Mouse (Mus musculus): ENCODE measurements around the gene Slc48a1.

Slc48a1 gene

DNA sequence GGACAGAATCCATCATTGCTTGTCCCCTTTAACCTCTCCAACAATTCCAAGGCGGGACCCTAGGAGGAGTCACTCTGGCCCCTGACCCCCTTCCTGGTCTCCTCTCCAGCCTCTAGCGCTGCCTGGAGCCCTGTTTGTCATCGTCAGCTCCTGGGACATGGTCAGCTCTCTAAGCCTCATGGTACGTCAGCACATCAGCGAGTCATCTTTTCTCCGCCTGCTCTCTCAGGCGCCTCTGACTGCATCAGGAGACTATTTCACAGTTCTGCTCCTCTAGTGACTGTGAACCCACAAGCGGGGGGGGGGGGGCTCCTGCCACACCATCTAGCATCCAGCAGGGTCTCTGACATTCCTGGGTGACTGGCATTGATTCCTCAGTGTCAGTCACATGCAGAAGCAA lies 23.0 kb upstream of the Slc48a1 start:
- DNase-seq: no peak

DNA sequence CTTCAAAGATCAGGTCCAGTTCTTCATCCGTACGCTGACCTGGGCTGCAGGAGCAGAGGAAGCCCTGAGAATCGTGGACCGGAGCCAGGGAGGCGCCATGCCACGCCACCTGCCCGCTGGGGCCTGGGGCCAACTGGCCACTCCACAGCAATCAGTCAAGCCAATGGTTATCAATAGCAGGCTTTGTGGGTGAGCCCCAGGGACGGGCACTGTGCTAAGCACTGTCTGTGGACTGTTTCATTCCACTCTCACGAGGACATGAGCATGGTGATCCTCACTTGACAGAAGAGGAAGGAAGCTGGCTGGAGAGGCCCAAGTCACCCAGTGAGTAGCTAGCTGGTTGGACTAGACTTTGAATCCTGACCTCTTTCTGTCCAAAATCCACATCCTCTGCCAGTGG lies 18.3 kb upstream of the Slc48a1 start:
- no peak for DNase-seq

DNA sequence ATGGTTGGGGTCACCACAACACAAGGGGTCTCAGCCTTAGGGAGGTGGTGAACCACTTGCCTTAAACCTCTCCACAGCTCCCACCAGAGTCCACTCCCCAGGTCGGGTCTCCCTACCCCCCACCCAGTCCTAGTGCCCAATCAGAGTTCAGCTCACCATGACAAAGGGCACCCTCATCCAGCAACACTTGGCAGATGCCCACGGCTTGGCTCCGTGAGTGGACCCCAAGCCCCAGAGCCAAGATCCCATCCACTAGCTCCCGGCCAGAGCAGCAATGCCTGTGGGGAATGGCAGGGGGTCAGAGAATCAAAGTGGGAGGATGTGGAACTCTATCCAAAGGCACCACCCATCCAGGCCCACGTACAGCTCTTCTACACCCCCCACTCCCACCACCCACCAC lies 17.4 kb upstream of the Slc48a1 start:
- DNase-seq: no peak

DNA sequence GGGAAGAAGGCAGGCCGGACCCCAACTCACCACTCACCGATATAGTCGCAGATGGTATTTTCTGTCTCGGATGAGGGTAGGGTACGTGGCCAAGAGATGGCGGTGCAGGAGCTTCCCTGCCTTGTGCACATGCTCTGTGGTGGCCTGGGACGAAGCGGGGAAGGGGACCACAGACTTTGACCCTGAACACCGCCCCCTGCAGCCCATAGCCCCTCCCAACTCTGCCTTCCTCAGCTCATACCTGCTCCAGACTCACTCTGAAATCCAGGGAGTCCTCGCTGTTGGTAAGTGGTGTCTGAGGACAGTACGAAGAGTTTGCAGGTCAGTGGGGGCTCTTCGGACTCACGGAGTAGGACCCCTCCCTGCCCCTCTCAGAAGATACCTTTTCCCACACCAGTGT lies 16.9 kb upstream of the Slc48a1 start:
- DNase-seq: no peak

DNA sequence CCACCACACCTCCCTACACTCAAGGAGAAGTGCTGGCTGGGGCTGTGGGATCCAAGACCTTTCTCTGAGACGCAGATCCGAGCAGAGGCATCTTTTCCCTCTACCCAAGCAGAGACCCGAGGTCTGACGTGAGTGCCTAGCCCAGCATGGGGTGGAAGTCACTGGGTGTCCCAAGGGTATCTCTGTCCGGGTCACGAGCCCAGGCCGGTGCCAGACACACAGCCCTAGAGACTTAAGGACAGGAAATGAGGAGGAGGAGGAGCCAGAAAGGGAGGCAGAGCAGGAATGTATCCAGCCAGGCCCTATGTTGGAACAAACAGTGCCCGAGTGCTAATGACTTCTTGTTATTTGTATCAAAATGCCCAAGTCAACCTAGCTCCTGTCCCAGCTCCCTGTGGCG lies 15.6 kb upstream of the Slc48a1 start:
- peak; percentile 91 for DNase-seq

DNA sequence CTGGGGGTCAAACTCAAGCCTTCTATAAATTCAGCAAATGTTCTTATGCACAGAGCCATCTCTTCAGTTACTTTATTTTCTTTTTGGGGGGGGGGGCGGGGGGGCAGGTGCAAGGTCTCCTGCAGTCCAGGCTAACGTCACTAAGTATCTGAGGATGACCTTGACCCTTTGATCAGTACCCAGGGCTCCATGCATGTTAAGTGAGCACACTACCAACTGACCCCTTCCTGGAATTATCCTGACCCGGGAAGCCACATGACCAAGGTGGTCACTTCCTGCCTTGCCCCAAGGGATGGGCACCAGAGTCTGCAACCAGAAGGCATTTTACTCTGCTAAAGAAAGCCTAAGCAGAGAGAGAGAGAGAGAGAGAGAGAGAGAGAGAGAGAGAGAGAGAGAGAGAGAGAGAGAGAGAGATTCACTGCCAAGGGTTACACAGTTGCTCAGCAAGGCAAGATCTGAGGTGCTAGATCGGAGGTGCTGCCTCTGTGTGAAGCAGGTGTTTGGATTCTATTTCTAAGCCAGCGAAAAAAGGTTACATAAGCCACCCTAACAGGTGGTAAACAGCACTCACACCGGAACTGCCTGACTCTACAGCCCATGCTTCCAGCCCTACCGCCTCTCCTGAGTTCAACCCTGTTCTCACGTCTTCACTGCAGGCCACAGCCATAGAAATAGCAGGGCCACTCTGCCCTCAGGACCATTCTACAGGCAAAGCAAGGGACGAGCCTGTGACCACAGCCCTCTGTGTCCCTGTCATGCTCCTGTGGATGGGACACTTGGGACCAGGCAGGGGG lies 14.9 kb upstream of the Slc48a1 start:
- no peak for DNase-seq

DNA sequence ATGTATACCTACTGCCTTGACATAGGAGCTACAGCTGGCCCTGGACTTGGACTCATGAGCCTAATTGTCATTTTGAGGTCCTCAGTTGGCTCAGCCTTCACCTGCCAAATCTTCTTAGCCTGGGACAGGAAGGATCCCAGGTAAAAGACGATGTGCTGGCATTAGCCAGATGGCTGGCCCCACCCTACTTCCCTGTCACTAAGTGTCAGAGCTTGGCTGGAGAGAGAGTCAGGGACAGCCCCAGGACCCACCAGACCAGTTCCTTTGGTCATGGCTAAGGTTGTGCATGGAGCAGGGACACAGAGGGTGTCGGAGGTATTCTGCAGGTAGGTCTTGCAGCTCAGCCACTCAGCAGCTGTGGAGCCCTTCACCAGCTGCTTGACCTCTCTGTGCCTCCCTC lies 13.8 kb upstream of the Slc48a1 start:
- DNase-seq: no peak

DNA sequence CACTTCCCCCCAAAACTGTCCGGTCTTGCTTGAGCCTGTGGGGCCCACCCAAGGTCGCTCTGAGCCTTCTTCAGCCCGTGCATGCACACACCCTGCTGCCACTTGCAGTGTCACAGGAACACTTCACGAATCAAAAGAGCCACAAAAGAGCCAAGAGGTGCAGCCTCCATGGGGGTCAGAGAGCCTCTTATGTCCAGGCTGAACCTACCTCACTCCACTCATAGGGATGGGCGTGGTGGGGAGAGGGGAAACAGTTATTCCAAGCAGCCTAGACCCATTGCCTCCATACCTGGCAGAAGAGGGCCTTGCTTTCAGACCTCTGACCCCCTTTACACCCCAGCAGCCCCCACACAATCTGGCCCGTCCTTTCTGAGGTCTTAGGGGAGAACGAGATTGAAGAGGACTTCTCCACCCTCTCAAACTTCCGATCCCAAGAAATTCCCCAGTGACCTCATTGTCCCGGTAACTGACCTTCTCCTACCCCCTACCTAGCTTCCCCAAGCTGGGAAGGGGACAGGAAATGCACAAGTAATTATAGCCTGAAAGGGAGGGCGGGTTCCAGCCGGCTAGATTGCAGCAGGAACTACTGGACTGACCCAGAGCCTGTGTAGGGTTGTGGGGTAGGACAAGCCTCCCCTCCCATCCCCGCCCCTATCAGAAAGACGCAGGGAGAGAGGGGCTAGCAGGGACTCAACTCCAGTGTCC lies 13.1 kb upstream of the Slc48a1 start:
- DNase-seq: peak; percentile 75

DNA sequence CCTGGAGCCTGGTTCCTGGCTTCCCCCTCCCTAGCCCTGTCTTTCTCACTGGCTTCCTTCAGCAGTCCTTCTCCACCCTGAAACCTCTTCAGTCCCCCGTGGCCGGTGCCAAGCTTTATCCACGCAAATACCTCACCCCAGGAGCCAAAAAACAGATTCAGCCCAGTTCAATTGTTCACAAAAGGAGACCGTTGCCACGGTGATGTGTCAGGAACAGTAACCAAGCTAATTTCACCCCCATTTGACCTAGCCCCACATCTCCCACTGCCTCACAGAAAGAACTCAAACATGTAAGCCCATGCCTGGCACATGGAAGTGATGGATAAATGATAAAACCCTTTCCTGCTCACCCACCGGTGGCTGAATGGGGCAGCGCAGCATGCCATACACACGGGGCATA lies 12.1 kb upstream of the Slc48a1 start:
- DNase-seq: no peak

DNA sequence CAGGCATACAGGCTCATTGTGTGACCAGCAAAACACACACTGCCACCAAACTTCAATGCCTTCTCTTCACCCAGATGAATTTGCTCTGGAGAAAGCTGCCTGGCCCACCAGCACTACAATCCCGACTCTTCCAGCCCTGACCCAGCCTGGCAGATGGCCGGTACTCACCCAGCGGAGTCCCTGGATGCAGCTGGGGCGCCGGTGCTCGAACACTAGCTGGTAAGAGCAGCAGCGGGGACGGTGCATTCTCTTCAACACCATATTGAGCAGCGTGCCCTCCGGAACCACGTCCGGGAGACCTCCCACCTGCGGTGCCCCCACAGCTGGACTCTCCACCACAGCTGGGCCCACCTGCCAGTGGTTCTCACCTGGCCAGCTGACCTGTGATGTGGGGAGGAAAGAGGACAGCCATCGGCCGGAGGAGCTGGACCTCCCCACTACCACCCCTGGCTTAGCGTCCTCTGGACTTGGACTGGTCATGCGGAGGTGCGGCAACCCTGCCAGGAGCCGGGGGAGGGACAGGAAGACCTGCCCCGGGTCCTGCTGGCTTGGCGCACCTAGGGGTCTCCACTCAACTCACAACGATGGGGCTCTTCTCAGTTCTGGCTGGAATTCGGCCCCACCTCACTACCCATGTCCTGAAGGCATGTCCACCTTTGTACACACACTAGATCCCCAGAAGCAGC lies 11.6 kb upstream of the Slc48a1 start:
- peak; percentile 53 for DNase-seq

DNA sequence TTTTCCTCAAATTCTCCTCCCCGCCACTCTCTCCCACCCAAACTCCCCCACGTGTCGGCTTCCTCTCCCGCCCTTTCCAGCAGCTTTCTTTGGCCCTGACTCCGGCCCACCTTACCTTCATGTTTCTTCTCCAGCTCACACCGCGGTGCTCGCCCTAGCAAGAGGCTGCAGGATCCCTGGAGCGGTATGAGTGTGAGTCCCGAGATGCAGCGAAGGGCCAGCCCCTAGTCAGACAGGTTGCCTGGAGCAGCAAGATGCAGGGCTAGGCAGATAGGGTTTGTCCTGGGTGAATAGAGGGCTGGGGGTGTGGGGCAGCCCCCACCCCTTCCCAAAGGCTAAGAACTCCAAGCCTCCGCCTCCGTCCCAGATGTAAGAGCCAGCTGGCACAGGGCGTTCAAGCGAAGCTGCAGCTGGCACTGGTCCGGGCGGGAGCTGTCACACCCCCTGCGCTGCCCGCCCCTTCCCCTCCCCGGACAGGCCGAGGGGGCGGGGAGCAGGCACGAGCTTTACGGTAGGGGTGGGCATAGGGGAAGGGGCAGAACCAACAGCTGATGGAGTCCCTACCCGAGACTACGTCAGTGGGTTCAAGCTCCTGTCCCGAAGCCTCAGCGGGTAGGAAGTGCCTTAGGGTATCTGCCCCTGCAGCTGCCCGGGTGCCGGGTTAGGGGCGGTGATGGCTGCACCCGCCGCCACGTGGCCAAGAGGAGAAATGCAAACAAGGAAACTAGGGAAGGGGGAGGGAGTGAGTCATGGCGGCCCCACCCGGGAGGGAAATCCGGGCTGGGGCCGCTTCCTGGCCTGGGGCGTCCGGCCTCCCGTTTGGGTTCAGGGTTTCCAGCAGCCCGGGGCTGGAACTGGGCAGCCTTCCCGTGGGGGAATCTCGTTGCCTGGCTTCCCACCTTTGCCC lies 10.8 kb upstream of the Slc48a1 start, which contains the start of gene Rapgef3:
Gene Rapgef3 (minus strand): TSS at position 693 of the 907 bp plus-strand sequence.
- peak; percentile 93 for DNase-seq

DNA sequence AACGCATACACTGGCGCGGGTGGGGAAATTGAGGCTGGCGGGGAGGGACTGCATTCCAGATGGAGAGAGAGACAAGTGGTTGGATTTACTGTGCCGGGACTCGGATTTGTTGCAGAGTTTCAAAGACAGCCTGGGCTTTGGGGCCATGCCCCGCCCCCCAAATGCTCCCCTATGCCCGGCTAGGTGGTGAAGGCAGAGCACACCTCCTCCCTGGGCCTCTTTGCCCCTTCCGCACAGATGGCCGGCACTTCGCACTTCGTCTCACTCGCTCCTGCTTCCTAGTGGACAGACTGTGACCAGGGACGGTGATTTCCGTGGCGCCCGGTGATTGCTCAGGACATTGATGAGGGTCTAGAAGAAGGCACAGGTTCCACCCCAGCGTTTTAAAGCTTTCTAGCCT lies 10.1 kb upstream of the Slc48a1 start:
- DNase-seq: peak; percentile 72

DNA sequence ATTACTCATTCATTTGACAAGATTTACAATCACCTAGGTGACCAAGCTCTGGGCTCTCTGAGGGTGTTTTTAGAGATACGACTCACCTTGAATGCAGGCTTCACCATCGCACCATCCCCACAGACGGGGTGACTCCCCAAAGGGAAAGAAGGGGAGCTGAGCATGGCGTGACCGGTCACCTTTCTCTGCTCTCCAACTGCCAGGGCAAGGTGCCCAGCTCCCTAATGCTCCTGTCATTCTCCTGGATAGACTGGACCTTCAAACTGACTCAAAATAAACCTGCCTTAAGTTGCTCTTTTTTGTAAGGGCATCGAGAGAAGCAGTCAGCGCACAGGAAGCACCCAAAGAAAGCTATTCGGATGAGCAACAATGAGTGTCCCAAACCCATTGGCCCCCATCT lies 8.0 kb upstream of the Slc48a1 start:
- DNase-seq: no peak

DNA sequence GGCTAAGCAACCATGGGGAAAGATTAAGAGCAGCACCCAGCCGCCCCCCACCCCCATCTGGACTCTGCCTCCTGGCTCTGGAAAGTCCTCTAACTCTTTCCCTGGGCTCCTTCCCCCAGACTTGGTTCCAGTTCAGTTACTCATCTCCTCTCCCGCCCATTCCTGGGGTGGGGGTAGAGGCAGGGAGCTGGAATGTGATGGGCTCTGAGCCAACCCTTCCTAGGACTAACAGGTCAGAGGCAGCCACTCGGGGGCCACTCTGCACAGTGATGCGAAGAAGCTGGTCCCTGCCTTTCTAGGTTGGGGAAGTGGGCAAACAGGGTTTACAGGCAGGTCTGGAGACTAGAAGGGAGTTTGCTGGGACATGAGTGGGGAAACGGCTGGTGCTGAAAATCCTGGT lies 5.2 kb upstream of the Slc48a1 start:
- DNase-seq: peak; percentile 94

DNA sequence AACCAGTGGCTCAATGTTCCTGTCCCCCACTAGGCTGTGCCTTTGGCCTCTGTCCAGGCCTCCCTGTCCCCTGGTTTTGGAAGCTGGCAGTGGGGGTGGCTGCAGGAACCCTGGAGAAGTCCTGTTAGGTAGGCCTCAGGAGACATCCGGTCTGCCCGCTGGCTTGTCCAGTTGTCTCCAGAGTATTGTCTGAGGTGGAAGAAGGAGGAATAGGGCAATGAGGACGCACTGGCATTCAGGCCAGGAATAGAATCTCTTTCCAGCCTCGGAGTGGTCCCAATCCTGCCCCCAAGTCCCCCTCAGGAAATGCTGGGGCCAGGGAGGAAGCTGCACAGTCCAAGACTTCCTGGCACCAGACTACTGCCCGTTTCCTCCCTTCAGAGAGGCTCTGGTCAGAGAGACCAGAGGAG lies 4.4 kb upstream of the Slc48a1 start:
- DNase-seq: peak; percentile 68

DNA sequence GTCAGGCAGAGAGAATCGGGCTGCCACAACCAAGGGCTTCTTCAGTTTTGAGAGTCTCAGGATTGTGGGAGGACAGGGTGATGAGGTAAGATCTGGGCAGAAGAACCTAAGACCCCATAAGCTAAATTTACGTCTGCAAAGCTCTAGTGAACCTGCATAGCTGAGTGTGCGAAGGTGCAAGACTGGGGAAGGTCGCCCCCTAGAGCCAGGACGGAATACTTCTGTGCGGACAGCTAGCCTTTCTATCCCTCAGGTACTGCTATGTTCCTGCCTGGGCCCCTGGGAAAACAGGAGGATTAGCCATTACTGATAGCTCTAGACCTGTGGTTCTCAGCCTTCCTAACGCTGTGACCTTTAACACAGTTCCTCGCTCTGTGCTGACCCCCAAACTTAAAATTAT lies 1.8 kb upstream of the Slc48a1 start:
- DNase-seq: peak; percentile 89

DNA sequence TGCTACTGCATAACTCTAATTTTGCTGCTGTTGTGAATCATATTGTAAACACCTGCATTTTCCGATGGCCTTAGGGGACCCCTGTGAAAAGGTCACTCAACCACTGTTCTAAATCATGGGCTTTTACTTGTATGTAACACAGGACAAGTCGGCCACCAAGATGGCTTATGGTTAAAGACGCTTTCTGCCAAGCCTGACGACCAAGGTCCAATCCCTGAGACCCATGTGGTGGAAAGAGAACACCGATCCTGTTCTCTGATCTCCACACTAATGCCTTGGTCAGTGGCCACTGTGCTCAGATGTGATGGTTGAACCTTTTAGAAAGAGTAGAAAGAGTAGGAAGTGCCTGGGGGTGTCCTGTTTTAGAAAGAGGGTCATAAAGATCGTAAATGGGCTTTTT lies 1.4 kb upstream of the Slc48a1 start:
- no peak for DNase-seq

DNA sequence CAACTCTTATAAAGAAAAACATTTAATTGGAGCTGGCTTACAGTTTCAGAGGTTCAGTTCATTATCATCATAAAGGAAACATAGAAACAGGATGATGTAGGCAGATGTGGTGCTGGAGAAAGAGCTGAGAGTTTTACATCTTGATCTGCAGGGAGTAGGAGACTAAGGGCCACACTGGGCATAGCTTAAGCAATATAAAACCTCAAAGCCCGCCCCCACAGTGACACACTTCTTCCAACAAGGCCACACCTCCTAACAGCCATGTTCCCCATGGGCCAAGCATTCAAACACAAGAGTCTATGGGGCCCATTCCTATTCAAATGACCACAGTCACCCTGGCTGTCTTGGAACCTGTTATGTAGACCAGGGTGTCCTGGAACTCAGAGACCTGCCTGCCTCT lies 1.3 kb downstream of the Slc48a1 start:
- DNase-seq: no peak

DNA sequence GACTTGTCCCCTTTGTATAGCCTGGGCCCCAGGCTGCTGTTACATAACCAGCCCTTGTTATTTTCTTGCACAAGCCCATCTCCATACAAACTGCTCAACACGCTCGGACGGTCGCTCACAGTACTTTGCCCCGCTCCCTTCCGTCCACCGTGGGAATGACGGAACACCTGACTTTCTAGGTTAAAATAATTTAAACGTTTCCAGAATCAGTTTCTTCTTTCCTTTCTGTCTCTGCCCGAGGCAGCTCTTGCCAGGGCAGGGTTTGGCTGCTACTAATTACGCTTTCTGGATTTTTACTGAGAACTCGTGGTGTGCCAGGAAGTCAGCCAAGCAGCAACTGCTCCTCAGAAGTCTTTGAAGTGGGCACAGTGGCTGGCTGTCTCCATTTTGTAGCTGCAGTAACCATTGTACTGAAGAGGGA lies 2.3 kb downstream of the Slc48a1 start:
- DNase-seq: peak; percentile 65

DNA sequence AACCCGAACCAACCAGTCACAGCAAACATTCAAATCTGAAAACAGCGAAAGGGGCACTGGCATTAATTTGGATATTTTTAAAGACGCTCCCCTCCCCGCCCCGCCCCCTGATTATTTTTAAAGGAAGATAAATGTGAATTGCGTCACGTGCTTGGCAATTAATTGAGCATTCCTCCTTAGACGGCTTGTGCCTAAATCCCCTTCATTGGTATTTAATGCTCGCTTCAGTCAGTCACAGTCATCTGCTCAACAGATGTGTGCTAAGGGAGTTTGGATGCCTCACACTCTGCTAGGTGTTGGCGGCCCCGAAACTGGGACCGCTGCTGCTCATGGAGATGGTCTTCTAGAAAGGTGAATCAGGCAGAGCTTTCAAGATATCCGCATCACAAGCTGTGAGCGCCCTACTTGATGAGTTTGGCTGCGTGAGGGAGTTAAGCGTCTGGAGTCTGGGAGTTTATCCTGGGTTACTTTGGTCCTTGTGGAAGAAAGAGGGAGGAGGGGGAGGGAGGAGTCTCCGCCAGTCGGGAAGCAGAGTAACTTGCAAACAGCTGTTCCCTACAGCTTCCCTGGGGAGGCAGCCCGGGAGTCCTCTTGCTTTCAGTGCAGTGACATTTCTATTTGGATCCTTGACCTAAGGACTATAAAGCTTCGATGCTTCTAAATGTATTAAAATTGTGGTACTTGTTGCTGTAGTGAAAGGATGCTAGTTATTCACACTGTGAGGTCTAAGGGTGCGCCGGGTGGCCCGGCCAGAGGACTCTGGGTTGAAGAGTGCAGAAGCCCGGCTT lies 3.8 kb downstream of the Slc48a1 start:
- DNase-seq: no peak

DNA sequence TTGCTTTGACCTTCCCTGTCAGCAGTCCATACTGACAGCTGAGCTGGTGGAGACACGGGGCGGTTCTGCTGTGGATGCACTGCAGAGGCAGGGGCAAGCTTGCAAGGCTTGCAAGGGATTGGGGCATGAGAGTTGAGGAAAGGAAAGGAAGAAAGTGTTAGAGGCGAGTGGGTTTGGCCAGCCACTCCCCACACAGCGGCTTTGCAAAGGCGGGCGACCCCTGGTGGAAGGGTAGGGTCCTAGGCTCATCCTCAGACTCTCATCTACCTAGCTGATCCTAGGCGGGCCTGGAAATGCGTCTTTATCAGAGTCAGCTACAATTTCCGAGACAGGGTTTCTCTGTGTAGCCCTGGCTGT lies 4.4 kb downstream of the Slc48a1 start:
- peak; percentile 87 for DNase-seq

DNA sequence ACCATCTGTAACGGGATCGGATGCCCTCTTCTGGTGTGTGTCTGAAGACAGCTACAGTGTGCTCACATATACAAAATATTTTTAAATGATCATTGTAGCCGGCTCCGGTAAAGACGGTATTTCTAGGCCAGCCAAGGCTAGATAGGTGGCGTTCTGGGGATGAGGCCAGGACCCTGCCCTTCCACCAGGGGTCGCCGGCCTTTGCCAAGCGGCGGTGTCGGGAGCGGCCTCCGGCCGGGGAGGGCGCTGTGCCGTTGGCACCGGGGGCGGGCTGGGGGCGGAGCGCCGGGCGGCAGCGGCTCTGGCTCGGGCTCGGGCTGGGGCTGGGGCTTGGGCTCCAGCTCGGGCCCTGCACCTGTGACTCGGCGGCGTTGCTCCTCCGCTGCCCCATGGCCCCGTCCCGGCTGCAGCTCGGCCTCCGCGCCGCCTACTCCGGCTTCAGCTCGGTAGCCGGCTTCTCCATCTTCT lies 5.8 kb downstream of the Slc48a1 start:
- DNase-seq: peak; percentile 92

All from lung, postnatal 36 days (tissue).